Mouse (Mus musculus) retina, postnatal 1 day (tissue): ENCODE measurements around the gene Tnfsf13.

Experiments used
- DNase-seq: peaks from one replicate; pipeline ENCODE4 v3.0.0-alpha.2; 2012

Gene Tnfsf13

GRCm38 (mm10) chr11:69680136-69680855, 5.3 kb downstream of the Tnfsf13 start:
- no peak for DNase-seq

DNA sequence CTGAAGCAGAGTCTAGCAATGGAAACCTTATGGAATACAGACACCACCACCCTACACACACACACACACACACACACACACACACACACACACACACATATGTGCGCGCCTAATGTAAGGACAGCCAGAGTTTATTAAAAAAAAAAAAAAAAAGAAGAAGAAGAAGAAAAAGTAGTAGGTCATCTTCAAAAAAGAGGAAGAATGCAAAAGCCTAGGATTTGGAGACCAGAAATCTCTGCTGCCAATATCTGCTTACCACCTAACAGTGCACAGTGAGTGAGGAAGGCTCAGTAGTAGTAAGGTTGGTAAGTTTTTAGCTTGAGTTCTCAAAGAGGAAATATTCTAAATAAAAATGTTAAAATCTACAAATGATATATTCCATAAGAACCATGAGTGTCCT, 6.4 kb downstream of the Tnfsf13 start:
- DNase-seq: no peak

DNA sequence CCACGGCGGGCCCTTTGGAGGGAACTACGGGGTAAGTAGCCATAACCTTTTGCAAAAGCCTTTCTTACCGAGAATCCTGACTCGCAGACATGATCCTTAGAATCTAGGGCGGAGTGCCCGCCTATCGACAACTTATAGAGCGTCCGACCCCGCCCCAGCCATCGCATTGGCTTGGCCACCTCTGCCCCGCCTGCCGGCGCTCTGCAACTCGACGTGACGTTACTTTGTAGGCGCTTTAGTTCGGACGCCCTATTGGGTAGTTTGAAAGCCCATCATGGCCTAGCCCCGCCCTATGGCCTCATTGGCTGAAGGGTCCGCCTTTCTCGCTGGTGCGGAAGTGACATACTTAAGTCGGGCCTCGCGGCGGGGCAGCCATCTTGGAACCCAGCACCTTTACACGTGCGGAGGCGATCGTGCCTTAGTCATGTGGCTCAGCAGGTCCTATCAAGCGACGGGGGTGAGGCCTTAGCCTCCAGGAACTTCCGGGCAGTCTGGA, 13.3 kb downstream of the Tnfsf13 start, which contains the start of gene Eif4a1:
TSS of gene Eif4a1 (minus strand) at position 213 of the 496 bp plus-strand sequence.
- DNase-seq: peak; percentile 100

- DNase-seq: no peak
Observed at GRCm38 (mm10) chr11:69671726-69672124, 13.9 kb downstream of the Tnfsf13 start.

- DNase-seq: peak; percentile 98
Observed at GRCm38 (mm10) chr11:69670786-69671725, 14.5 kb downstream of the Tnfsf13 start.

GRCm38 (mm10) chr11:69666665-69667005, 18.9 kb downstream of the Tnfsf13 start:
- no peak for DNase-seq

DNA sequence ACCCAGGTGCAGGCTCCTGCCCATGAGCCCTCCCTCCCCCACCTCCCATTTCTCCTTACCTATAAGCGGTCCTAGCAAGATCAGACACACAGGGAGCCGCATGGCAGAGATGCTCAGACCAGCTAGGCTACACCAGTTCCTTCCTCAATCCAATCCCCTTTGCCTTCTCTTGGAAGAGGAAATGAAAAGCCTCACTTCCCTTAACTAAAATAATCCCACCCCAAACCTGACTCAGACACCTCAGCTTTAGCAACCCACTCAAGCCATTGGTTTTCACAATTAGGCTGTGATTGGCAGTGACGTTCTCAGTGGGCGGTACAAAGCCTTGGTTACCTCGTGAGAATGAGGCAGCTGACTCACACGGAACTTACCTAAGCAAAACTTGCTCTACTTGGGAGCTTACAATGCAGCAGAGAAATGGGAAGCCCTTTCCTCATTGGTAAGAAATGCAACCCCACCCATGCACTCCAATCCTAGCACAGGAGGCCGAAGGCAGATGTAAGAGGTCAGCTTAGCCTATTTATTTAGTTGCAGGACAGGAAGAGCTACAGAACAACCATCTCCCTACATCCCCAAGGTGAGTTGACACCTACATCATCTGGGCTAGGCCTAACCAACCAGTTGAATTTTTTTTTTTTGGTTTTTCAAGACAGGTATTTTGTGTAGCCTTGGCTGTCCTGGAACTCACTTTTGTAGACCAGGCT, 19.5 kb downstream of the Tnfsf13 start, which contains the start of gene Cd68:
TSS of gene Cd68 (minus strand) at position 193 of the 704 bp plus-strand sequence.
- DNase-seq: peak; percentile 36

- DNase-seq: no peak
Observed at GRCm38 (mm10) chr11:69665457-69665960, 20.1 kb downstream of the Tnfsf13 start.

DNA sequence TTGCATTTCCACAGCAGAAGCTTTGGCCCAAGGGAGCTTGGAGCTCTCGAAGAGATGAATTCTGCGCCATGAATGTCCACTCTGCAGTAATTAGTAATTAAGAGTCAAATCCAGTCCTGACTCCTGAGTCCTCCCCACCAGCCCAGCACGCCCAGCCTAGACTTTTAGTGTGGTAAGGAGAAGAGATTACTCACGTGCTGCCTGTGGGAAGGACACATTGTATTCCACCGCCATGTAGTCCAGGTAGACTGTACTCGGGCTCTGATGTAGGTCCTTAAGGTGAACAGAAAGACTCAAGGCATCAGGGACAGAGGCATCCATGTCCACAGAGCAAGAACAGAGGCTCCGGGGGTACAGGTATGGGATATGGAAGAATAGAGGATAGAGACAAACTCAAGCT, 20.7 kb downstream of the Tnfsf13 start:
- no peak for DNase-seq

GRCm38 (mm10) chr11:69663795-69664194, 21.8 kb downstream of the Tnfsf13 start:
- no peak for DNase-seq

GRCm38 (mm10) chr11:69662967-69663671, 22.5 kb downstream of the Tnfsf13 start:
- no peak for DNase-seq

DNA sequence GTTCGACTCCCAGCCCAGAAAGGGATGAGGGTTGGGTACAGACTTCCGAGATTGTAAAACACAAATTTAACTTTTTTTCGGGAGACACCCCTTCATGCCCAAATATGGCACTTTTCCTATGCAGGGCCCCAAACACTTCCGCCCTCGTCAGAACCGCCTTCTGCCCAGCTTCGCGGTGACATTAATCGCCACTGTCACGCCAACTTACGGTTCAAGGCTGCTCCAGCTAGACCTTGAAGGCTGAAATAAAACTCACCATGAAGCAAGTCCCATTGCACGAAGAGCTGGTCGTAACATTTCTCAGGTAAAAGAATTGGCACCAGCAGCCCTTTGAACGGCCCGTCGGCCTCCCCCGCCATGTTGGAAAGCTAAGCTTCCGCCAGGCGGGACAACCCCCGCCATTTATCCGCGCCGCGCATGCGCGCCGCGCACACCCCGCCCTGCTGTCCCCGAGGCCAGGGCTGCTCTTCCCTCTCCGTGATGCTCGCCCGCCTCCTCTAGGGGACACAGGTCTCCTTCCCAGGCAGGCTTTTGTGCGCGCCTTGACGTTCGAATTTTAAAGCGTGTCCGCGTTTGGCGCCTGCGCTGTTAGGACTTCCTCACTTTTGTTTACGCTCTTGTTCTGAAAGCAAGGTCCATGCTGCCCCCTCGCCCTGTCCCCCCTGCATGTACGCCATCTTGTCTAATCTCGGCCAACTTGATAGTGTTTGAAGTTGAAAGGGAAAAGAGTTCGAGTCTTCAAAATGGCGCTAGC, 23.2 kb downstream of the Tnfsf13 start, which contains the start of gene Mpdu1:
TSS of gene Mpdu1 (minus strand) at position 430 of the 754 bp plus-strand sequence.
- peak; percentile 99 for DNase-seq

DNA sequence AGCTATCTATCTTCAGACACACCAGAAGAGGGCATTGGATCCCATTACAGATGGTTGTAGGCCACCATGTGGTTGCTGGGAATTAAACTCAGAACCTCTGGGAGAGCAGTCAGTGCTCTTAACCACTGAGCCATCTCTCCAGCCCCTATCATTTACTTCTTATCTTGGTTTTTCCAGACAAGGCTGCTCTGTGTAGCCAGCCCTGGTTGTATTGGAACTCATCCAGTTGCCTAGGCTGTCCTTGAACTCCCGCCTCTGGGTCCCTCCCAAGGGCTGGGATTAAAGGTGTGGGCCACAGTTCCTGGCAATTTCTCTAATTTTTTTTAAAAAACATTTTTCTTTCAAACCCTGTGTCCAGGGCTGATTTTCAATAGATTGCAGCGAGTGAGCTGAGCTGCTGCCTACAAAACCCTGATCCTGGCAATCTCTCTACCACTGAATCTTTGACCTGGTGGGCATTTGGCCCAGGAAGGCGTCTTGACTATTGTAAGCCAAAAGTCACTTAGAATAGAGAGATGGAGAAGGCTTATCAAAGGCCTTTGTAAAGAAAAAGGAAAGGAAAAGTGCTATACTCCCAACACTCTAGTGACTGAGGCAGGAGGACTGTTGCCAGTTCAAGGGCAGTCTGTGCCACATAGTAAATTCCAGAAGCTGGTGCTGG, 24.2 kb downstream of the Tnfsf13 start:
- no peak for DNase-seq

DNA sequence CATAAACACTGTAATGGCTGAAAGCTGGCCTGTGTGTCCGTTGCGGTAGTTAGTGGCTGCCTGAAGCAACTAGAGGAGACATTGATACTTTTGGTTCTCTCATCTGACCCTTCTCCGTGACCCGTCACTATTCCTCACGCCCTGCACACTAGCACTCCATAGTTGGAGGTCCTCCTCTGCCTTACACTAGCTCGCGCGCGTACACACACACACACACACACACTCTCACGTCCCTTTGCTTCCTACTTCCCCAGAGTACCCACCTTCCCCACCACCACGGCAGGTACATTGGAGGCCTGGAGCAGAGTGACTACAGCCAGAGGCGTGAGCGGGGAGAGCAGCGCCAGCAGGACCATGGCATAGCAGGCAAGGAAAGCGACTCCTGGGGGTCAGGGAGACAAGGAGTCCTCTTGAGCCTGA, 28.1 kb downstream of the Tnfsf13 start:
- DNase-seq: no peak

DNA sequence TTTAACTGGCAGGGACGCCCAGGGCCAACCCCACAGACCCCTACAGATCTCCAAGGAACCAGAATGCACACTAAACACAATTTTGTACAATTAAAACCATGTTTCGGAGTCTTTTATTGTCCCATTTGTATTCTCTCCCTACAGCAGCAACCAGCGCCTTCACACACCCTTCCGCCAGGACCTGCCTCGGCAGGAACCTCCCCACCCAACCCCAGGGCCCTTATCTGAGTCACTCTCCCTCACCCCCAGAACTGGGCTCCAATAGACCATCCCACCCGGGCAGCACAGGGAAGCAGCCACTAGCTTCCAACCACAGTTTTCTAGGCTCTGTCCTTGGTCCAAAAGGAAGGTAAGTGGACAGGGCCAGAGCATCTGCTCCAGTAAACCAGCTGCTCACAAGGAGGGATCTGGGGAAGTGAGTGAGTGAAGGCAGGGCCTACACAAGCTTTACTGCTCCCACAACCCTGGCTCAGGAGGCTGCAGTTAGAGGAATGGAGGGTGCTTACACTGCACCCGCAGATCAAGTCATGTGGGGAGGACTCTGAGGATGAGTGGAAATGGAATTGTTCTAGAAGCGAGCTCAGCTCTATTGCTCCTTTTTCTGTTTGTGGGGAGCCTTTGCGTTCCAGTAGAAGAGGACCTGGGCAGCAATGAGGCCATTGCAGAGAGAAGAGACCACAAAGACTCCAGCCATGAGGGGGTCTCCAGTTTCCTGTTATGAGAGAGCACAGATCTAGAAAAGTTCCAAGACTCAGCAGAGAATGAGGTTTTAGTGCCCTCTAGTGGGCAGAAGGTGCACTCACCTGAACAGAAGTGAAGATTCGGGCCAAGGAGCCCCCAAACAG, 28.7 kb downstream of the Tnfsf13 start:
- peak; percentile 83 for DNase-seq

- no peak for DNase-seq
Observed at GRCm38 (mm10) chr11:69656065-69656455, 29.5 kb downstream of the Tnfsf13 start.

DNA sequence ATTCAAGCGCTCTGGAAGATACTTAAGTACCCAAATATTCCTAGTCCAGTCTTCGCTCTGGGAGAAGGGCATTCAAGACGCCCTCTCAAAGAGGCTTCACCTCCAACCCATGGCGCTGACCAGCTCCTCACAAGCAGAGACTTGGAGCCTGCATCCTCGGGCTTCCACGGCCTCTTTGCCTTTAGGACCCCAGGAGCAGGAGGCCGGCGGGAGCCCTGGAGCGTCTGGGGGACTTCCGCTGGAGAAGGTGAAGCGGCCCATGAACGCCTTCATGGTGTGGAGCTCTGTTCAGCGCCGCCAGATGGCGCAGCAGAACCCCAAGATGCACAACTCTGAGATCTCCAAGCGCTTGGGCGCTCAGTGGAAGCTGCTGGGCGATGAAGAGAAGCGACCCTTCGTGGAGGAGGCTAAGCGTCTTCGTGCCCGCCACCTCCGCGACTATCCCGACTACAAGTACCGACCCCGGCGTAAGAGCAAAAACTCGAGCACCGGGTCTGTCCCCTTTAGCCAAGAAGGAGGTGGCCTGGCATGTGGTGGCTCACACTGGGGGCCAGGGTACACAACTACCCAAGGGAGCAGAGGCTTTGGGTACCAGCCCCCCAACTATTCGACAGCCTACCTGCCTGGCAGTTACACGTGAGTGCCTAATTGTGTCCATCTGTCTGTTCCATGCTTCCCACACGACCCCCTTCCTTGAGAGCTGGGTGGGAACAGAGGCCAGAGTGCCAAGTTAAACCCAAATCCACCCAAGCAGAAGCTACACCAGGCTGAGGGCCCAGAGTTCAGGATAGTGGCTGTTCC, 30.1 kb downstream of the Tnfsf13 start, which contains the start of gene Sox15:
TSS of gene Sox15 (plus strand) at position 51 of the 801 bp plus-strand sequence.
- peak; percentile 88 for DNase-seq

GRCm38 (mm10) chr11:69654760-69655159, 30.8 kb downstream of the Tnfsf13 start:
- no peak for DNase-seq

DNA sequence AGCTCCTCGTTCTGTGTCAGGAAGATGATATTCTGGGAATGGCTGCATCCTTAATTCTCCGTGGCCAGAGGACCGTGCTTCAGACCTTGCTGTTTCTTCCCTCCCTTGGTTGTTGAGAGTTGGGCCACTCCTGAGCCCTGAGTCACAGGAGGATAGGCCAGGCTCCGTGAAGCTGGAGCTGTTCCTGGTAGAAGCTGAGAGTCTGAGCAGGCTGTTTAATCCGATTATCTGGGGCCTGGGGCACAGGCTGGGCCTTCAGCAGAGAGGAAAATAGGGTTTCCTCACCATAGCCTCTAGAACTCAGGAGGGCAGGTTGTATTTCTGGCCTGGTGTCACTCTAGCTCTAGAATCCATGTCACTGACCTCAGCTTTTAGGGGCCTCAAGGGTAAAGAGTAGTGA, 32.2 kb downstream of the Tnfsf13 start:
- peak; percentile 67 for DNase-seq
